Mouse (Mus musculus) spleen, postnatal 4 days (tissue): ENCODE measurements around the gene Ttc29.

Experiments
- DNase-seq, 2 experiments: peaks; one replicate each; pipeline ENCODE4 v3.0.0; 2022; ENCODE audit warnings: low spot score in 2 of 2

Ttc29 gene

DNA sequence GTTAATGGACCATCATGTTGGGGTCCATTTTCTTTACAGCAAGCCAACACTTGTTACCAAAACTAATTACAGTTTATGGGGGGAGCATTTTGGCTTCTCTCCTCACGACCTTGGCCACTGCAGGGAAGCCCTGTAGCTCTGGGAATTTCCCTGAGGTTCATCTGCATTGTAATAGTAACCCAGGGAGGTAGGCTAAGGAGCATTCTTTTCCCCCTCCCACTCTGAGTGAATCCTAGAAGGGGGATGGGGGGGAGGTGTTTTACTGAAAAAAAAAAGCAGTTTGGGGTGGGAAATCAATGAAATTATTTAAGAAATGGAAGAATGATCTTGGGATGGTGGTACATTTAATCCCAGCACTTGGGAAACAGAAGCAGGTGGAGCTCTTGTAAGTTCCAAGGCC, 210.8 kb downstream of the Ttc29 start:
- no peak for DNase-seq

DNA sequence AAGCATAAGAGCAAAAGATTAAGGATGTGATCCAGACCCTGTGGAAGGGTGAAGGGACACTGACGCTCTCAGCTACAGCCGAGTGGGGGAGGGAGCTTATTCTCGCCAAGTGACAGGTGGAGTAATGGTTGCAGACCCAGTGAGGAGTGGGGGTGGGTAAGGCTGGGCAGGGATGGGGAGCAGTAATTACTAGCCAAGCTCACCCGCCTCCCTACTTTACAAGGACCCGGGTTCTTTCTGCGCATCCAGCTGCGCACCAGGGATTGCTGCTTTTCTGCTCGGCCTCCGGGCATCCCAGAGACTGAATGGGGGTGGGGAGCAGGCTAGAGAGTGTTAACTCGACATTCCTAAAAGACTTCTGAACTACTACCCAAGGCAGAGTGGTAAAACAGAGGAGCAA, 213.4 kb downstream of the Ttc29 start:
- no peak for DNase-seq

DNA sequence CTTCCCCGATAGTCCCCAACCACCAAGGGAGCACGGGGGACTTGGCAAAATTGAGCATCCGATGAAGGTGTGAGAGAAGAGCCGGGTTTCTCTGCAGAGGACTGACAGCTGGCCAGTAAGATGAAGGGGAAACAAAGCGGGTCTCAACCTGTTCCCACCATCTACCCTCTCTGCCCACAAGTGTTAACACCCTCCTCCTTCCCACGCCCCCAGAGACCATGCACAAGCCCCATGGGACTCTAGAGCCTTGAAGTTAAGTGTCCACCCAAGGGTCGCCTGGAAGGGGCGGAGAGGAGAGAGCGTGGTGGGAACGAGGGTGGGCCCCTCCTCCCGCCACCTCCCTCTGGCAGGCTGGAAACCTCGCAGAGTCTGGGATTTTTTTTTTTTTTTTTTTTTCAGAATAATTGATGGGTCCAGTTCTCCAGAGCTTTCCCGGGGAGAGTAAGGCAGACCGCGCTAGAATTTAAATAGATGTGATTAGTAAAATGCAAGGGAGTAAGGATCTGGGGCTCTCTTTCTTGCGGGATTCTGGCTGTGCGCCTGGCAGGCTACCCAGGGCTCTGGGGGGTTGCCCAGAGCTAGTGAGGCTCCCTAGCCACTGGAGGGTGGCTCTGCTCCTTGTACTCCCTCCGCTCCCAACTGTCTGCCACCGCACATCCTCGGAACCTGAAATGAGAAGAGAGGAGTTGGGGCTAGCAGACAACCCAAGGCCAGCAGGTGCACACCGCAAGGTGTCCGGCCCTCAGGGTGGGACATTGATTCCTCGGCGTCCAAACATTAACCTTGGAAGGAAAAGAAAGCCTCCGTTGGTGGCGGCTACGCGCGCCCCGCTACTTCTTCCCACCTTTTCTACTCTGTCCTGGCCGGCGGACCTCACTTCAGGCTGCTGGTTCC, 214.0 kb downstream of the Ttc29 start:
- no peak for DNase-seq

DNA sequence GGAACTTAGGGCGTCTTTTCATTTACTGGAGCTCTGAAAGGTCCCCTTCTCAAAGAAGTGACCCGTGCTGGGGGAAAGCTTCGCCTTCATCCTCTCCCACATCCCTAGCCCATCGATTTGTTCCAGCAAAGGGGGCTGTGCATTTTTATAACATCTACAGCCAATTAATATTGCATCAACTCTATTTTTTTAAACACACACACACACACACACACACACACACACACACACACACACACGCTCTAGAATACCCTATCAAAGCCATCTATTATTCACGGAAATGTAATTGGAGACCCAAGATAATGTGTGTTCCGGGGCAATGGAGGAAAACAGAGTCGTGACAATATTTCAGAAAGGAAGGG, 214.7 kb downstream of the Ttc29 start:
- no peak for DNase-seq

DNA sequence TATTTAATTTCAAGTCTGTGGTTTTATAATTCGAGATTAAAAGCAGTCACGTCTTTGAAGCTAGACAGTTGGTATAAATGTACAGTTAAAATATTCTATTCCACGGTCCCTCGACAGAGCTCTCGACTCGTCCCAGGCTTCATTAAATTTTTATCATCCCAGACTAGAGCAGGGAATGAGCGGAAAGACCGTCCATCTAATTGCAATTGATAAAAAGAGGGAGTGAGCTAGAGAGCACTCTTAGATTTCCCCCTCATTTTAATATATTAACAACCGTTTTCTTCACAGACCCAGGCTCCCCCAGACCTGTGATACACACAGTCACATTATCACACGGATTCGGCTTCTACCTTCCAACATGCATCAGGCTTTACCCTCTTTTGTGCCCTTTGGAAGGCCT, 215.1 kb downstream of the Ttc29 start:
- no peak for DNase-seq

DNA sequence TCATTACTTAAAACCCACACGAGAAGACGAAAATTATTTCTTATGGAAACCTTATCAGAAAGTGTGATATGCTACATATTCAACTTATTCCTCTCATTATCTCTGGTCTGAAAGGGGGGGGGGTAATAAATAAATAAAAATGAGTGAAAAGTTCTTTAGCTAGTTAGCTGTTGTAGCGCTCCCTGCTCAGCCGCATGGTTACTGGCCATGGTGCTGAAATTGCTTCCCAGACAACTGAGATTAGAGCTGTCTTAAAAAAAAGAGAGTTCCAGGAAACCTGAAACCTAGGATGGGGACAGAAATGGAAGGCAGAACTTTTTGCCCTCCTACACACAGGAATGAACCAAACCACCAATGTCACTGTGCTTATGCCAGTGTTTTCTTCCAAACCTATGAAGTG, 218.3 kb downstream of the Ttc29 start:
- DNase-seq: no peak

DNA sequence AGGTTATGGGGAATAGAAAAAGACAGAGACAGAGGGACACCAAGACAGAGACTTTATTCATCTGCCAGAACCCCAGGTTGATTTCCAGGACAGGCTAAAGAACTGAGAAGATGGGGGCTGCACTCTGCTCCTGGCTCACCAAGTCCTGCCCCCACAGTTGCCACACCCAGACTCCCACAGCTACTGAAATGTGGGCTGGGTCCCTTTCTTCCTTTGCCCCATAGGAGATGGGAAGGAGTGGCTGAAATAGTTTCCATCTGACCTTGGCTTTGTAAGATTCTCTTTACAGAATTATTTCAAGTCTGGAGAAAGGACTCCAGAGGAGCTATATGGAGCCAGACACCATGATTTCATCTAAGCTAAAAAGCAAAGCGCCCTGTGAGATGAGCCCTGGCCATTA, 219.4 kb downstream of the Ttc29 start:
- no peak for DNase-seq

DNA sequence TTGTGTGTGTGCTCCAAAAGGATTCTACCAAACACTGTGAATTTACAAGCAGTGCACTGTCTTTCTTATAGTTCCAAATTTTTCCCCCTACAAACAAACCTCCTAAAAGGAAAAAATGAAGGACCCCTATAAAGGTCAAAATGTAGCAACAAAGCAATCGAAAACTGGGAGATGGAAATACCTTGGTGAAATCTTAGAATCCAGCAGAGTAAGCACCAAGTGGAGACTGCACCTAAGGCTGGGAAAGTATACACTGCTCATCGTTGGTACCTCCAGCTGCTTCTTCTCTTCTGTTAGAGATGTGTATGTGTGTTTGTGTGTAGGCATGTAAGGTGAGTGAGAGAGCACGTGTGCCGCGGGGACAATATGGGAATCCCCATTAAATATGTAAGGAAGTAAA, 220.2 kb downstream of the Ttc29 start:
- DNase-seq: no peak

DNA sequence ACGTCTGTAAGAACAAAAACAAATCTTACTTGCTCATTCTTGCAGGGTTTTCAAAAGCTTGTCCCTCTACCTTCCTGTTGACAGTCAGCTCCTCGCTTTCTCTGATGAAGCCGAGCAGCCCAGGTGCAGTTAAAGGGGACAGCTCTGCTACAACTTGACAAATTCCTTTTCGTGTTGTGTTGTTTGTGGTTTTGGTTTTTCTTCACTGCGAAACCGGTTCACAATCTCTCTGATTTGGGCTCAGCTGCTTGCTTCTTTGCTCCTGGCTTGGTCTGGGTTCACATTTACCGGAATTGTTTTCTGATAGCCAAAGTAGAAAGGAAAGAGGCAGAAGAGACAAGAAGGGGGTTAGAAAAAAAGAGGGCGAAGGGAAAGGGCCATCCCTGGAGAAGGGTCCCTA, 221.2 kb downstream of the Ttc29 start:
- DNase-seq: no peak

DNA sequence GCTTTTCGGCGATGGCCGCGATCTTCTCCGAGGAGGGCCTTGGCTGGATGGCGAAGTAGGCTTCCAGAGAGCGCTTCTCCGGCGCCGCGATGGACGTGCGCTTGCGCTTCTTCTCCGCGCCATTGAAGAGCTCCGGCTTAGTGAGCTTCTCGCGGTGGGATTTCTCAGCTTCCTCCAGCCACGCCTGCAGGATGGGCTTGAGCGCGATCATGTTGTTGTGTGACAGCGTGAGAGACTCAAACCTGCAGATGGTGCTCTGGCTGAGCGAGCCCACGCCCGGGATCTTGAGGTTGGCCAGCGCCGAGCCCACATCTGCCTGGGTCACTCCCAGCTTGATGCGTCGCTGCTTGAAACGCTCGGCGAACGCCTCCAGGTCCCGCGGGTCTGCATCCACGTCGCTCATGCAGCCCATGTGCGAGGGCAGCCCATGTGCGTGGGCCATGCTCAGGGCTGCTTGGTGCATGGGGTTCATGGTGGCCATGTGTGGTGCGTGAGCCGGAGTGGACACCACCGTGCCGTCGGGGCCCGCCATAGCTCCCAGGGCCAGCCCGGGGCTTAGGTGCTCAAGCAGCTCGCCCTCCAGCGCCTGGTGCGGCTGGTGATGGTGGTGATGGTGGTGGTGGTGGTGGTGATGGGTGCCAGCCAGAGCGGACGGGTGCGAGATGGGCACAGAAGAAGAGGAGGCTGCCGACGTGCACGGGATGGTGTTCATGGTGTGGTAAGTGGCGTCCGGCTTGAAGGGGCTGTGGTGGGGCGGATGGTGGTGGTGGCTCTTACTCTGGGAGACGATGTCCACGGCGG, 221.9 kb downstream of the Ttc29 start:
- no peak for DNase-seq

DNA sequence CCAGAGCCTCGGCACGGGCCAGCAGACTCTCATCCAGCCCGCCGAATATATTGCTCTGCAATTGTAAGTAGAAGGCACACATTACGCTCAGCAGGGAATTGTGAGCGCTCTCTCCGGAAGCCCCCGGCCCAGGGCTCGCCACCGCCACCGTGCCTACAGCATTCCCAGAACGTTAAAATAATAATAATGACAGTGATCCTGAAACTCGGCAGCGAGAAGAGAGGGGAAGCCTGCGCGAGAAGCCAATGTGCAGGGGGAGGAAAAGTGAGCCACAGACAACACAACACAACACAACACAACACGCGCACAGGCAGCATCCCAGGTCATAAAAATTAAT, 222.5 kb downstream of the Ttc29 start:
- no peak for DNase-seq

DNA sequence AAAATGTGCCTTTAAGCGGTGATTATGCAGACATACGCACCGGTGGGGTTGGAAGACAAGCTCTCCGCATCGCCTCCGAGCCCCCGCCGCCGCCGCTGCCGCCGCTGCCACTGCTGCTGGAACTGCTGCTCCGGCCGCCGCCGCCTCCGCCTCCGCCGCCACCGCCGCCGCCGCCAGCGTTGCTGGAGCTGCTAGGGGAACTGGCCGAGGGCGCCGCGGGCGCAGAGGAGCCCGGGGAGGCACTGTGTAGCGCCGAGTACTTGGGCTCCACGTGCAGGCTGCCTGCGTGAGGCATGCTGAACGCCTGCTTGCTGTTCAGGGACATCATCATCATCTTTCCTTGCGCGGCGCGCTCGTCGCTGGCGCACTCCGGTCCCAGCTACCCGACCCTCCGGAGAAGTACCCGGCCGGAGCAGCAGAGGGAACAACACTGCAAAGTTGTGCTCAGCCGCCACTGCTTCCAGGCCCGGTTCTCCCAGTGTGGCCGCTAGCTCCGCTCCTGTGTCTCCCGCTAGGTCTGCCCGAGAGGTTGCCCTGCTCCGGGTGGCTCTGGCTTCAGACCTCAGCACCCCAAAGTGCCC, 223.1 kb downstream of the Ttc29 start, which contains the start of gene Pou4f2:
Gene Pou4f2, minus strand, starts transcription at position 575 of the 581 bp plus-strand sequence.
- peak in 1 of 2 experiments; percentile 64 for DNase-seq

DNA sequence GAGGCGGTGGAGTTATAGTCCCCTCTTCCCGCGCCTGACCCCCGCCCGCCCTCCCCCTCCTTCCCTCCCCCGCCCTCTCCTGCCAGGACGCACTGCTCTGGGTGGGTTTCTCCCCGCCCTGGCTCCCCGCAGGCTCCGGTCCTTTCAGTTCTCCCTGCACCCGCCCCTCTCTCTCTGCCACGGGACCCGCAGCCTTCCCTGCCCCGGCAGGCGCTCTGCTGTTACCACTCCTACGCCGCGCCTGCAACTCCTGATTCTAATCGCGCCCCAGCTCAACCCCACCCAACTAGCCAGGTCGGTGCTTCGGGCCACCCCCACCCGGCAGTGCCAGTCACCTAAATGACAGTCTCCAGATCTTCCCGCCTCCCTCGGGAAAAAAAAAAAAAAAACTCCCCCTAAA, 223.6 kb downstream of the Ttc29 start:
- no peak for DNase-seq

DNA sequence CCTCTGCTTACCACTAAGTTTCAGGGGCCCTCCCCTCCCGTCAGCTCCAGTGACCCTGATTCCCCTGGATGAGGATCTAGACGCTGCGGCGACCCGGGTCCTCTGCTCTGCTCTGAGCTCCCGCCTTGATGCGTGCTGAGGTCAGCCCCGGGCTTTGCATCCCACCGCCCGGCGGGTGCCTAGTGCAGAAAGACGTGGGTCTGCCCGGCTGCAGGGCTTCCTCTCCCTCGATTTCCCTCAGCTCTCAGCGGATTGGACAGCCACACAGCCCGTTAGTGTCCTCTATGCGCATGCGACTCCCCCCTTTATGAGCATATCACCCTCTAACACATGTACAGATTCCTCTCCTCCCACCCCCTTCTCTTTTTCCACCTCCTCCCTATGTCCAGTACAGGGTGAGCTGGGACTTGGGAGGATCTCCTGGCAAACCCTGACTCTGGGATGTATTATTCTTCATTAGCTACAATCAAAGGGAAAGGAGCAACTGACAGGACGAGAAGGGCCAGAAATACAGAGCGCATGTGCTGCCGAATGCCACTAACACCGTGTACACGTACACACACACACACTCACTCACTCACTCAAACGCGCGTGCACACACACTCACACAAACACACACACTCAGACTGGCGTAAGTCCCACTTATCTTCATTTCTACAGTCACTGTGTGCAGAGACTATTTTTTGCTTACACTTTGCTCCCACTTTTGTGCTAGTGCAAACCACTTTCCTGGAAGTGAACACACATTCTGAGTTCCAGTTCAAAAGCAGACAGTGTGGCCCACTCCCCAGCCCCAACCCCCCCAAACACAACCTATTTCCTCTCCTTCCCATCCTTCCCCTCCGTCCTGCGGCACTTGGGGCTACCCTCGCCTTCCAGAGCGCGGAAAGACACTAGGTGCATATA, 224.3 kb downstream of the Ttc29 start:
- DNase-seq: no peak

DNA sequence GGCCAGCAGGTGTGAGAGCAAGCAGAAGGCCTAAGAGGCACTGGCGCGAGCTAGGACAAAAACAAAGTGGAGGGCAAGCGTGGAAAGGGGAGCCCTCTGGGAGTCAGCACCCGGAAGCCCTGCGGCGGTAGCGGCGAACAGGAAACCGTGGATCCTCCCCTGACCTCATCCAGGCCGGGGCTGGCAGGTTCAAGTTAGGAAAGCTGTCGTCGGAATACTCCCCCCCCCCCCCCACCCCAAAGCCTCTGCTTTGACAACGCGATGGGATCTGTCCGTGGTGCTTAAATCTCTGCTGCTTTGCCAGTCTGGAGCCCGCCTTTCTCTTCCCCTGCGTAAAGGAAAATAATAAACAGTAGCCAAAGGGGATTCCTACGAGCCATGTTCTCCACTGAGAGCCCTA, 225.0 kb downstream of the Ttc29 start:
- DNase-seq: no peak

DNA sequence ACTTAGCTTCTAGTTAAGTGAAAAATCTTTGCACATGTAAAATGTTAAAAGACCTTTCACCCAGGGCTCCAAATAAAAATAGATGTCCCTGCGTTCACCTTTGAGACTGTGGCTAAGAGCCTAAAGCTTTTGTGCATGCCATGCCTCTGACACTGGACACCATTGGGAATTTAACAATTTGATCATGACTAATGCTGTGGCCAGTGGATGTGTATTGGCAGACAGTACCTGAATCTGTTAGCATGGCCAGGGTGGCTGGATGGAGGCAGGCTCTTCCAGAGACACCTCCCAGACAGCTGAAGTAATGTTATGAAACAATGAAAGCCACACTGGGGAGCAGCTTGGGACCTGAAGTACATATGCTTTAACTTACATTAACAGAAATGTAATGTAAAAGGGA, 229.7 kb downstream of the Ttc29 start:
- DNase-seq: no peak
